Mouse (Mus musculus): ENCODE measurements around the gene Ogdhl. TPM values are rescaled to one million over a fixed set of nuclear protein-coding genes. Genes with fewer than 3 reads are reported as not detected.
A peak's percentile ranks its signal among the peaks of the same experiment; 100 is the strongest.
"Not testable (repeated sequence)": the region's sequence is repeated elsewhere in the genome, so short reads cannot be mapped to it uniquely, and the experiment has no call there.

The Ogdhl gene
- total RNA-seq (2021): under 1 TPM; 0.51 to 0.87 TPM
- long read RNA-seq, experiment 1: 0 reads
- long read RNA-seq, experiment 2: 0 reads

DNA sequence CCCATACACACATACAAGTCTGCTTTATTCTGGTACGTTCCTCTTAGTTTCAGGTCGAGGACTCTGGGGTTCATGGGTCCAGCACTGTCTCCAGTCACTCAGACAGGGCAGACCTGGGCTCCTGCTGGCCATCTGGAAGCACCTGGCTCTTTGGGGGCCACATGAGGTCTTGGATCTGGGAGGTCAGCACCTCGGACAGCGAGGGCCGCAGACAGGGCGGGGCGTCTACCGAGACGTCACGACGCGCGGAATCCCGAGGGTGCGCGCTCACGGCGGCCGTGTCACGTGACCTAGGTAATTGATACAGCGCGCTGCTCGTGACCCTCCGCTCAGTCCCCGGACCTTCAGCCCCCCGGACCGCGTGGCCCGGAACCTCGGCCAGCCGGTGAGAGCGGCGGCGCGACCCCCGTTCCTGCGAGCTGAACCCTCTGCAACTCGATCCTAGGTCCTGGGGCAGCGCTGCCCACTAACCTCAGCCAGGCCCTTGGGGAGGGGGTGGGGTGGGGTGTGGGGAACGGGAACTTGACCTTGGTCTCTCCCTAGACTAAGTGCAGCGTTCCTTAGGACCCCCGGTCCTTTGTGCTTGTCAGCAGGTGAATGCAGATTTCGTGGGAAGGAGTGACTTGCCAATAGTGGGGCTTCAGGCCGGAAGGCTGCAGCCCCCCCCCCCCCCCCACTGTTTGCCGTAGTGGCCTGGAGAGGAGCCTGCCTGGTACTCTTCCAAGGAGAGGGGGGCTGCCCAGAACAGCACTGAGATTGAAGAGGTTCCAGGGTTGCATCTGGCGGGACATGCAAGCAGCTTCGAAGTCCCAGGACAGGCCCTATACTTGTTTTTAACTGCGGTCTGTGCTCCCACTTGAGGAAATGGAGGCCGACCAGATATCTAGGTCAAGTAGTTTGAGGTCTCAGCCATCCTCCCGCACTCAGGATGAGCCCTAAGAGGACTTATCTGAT is at the start of gene Ogdhl:
TSS of gene Ogdhl (plus strand) at position 288 of the 954 bp plus-strand sequence.
- DNase-seq: peak; percentile 53

DNA sequence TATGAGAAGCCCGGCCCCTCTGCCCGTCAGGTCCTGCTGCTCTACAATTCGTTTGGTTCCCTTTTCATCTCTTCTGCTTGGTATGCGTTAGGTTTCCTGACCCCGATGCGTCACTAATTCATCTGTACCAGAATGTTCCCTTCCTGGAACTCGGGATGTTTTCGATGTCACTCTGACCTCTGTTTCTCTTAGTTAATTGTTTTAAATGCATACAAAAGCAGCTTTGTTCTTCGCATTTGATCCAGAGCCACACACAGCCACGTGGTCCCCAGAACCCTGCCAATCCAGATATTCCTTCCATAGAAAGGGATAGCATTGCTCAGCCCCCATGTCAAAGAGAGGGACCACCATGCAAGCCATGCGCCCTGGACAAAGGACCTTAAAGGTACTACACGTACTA is 20.2 kb upstream of the Ogdhl start:
- no peak for DNase-seq

DNA sequence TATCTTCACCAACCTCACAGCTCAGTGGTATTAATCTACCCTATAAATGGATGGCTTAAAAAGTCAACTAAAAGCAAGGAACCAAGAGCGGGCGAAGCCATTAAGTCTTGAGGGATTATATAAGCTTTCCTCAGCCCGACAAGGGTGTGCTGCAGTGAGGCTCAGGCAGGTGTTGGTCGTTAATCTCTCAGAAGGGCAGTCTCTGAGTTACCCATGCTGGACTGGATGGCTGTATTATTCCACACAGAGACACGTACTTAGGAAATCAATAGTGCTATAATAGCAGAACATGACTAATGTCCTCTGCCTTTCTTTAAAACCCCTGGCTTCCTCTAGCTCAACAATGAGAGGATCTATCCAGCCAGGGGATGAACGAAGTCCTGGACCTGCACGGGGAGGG is 19.4 kb upstream of the Ogdhl start:
- DNase-seq: no peak

DNA sequence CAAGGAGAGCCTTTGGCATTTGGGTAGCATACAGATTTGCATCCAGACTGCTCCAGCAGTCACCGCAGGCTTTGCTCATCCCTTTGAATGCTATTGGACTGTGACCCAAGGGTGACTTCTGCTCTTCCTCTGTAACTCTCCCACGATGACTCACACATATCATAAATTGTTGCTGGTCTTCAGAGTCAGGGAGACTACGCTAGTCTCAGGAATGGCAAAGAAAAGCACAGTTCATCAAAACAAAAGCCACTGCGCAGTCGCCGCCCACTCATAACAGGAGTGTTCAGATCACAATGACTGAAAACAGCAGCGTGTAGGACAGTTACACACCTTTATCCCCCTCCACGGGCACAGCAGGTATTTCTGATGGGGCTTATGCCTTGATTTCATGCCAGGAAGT is 16.9 kb upstream of the Ogdhl start:
- DNase-seq: no peak

DNA sequence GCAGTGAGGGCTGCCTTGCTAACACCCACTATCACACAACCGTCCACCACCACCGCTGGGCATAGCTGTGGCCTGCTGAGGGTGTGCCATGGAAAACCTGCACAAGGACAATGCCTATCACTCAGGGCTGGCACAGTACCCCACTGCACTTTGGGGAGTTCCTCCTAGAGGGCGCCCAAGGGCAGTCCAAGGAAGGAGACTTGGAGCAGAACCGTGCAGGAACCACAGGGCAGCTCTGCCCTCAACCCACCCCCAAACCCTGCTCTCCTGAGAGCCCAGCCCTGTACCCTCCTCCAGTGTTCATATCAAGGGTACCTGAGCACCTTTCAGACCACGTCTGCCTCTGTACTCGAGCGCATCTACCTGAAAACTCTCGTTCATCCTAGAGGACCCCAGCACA is 11.9 kb upstream of the Ogdhl start:
- no peak for DNase-seq

DNA sequence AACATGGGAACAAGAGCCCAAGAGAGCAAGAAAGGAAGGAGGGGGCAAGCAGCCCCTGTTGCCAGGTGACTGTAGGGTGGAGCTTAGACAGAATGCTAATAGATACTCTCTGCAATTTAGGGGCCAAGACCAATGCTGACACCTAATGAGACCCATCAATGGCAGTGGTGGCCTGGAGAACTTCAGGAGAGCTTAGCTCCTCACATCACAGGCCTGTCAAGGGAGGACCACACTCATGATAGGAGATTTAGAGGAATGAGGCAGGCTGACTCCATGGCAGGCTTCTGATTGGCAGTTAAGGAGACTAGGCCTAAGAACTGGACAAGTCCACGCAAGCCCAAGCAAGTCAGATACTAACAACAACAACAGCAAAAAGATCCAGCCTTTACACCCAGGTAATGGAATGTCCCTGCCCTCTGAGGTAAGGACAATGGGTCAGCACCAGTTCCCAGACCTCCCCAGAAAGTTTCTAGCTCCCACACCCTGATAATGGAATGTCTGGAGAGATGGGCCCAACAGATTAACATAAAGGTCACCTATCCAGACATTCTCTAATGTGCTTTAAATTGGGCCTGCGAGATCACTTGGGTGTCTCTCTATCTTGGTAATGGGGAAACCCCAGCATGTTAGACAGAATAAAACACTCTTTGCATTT is 10.3 kb upstream of the Ogdhl start:
- no peak for DNase-seq

DNA sequence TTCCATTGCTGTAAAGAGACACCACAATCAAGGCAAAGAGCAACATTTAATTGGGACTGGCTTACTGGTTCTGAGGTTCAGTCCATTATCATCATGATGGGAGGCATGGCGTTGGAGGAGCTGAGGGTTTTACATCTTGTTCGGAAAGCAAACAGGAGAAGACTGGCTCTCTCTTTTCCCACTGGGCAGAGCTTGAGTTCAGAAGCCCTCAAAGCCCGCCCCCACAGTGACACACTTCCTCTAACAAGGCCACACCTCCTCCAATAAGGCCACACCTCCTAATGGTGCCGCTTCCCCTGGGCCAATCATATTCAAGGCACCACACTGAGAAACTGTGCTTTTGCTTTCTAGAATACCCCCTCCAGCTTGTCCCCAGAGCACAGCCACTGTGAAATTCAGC is 4.0 kb upstream of the Ogdhl start:
- DNase-seq: no peak

DNA sequence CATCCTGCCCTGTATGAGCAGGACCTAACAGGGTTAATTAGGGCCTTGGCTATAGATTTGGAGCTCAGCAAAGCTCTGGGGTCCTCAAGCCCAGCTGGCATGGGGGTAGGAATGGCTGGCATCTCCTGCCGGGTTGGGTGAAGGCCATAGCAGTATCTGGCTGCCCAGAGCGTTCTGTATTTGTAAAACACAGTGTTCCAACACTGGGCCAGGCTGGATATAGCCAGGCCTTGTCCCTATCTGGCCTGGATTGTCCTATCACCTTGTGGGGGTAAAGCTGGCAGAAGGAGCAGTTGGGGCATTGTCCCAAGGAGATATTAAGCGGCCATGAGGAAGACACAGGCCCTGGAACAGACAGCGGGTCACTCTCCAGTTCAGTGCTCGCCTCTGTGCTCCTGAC is 1.4 kb downstream of the Ogdhl start:
- DNase-seq: no peak

DNA sequence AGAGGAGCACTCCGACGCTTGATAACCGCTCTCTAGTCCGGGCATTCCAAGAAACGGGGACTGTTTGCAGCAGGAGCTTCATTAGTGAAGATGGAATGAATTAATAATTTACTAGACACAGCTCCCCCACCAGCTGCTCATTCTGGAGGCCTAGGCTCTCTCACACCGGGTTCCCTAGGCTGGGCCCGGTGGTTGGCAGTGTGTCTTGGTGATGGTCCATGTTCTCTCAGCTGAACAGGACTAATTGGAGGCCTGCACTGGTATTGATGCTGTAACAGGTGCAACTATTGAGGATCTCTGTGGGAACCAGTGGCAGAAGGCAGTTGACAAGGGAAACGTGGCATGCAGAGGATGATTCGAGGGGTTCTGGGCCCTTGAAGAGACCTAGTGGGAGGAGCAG is 5.5 kb downstream of the Ogdhl start:
- no peak for DNase-seq

DNA sequence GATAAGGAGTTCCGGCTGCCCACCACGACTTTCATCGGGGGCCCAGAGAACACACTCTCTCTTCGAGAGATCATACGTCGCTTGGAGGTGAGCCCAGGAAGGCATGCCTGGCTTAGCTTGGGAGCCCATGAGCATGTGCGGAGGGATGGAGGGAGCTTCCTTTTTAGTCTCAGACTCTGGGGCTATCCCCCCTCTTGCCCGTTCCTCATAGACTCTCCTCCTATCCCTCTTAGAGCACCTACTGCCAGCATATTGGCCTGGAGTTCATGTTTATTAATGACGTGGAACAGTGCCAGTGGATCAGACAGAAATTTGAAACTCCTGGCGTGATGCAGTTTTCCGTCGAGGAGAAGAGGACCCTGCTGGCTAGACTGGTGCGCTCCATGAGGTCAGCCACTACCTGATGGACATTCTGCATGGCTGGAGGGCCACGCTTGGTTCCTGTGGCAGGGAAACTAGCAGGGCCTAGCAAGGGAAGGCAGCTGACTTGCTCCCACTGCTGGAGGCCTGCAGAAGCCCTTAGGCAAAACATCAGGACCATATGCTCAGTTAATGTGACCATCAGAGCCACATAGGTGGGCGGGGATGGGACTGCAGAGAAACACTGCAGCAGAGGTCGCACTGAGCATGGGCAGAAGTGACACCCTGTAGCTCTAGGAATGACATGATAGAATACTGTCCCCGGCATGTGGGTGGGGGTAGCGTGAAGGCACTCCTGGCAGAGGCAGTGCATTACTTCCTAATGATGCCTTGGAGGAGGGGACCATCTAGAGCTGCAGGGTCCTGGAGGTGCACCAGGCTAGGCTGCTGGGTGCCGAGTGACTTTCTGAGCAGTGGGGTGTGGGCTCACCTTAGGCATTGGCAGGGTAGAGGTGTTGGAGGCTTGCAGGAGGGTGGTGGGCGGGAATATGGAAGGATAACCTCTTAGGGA is 11.0 kb downstream of the Ogdhl start:
- DNase-seq: no peak

DNA sequence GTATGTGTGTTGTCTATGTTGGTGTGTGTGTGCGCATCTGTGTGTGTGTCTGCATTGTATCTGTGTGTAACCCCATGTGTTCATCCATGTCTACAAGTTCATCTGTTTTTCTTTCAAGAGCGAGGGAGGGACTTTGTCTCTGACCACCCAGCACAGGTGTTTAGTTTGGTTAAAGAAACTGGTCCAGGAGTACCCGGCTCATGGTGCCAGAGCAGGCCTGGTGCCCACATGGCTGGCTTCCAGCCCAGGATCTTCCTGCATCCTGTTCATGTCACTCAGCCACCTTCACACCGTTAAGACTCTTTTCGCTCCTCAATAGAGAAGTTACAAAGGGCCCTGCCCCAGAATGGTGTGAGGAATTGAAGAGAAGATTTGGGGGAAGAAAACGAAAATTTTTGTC is 14.2 kb downstream of the Ogdhl start:
- no peak for DNase-seq

DNA sequence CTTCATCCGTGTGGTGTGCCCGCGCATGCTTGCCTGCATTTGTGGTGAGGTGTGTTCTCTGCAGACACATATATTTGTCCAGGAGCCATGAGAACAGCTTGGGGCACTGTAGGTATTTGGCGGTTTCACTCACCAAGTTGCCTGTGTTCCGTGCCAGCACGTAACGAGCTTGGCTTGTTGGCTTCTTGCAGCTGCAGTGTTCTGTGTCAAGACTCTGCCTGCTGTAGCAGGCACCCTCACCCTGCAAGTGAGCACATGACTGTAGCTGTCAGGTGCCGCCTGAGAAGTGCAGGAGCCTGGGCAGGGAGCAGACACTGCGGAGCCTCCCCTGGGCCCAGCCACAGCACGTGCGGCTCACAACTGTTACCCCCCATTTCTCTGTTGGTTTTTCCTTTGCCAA is 14.7 kb downstream of the Ogdhl start:
- no peak for DNase-seq

DNA sequence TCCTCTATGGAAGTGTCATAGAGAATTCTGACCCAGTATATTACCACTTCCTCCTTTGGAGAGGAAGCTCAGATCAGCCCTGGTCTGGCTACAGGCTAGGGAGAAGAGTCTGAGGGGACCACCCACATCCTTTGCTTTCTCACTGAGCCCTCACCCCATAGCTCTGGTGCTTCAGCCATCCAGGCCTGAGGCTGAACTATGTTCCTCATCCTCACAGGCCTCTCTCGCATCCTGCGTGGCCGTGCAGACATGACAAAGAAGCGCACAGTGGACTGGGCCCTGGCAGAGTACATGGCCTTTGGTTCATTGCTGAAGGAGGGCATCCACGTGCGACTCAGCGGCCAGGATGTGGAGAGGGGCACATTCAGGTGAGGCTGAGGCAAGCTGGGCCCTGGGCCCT is 20.0 kb downstream of the Ogdhl start:
- no peak for DNase-seq

DNA sequence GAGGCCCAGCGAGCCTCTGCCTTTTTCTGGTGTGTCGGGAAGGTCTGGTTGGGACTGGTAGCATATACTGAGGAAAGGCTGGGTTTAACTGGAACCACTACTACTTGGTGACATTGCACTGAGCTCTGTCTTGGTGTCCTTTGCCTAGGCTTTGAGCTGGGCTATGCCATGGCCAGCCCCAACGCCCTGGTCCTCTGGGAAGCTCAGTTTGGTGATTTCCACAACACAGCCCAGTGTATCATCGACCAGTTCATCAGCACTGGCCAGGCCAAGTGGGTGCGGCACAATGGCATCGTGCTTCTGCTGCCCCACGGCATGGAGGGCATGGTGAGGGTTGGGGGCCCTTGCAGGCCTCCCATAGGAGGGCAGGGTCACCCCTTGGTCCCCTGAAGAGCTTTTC is 22.4 kb downstream of the Ogdhl start:
- no peak for DNase-seq

DNA sequence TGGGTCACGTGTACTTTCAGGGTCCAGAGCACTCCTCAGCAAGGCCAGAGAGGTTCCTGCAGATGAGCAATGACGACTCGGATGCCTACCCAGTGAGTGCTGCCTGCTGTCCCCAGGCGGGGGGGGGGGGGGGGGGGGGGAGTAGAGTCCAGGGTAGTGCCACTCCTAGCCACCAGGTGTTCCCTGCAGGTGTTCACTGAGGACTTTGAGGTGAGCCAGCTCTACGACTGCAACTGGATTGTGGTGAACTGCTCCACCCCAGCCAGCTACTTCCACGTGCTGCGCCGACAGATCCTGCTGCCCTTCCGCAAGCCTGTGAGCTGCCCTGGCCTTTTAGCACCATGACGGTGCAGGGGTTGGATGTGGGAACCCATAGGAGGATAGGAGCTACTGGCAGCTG is 22.9 kb downstream of the Ogdhl start:
- no peak for DNase-seq

DNA sequence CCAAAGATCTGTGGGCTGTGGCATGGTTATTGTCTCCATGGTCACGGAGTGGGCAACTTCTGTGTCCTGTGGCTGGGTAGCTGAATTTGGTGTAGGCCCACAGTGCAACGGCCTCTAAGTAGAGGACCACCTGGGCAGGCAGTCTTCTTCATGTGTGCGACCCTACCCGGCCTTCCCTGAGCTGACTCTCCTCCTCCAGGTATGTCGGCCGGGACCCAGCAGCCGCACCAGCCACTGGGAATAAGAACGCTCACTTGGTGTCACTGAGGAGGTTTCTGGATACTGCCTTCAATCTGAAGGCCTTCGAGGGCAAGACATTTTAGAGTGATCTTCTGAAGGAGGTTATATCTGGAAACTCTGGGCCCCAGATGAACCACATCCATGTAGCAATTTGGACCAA is 25.5 kb downstream of the Ogdhl start:
- no peak for DNase-seq

DNA sequence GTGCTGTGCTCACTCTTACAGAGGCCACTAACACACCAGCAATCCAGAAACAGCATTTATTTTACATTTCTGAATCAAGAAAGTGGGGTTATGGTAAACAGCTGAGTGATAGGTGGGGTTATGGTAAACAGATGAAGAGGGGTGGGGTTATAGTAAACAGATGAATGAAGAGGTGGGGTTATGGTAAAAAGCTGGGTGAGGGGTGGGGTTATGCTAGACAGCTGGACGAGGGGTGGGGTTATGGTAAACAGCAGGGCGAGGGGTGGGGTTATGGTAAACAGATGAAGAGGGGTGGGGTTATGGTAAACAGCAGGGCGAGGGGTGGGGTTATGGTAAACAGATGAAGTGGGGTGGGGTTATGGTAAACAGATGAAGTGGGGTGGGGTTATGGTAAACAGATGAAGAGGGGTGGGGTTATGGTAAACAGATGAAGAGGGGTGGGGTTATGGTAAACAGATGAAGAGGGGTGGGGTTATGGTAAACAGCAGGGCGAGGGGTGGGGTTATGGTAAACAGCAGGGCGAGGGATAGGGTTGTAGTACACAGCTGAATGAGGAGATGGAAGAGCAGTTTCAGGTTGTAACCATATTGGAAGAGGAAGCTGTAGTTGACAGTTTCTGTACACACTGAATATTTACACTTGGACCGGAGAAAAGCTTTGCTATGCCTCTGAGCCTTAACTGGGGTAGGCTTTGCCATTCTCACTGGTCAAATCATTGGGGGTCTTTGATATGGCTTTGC is 29.5 kb downstream of the Ogdhl start:
- DNase-seq: not testable (repeated sequence)

DNA sequence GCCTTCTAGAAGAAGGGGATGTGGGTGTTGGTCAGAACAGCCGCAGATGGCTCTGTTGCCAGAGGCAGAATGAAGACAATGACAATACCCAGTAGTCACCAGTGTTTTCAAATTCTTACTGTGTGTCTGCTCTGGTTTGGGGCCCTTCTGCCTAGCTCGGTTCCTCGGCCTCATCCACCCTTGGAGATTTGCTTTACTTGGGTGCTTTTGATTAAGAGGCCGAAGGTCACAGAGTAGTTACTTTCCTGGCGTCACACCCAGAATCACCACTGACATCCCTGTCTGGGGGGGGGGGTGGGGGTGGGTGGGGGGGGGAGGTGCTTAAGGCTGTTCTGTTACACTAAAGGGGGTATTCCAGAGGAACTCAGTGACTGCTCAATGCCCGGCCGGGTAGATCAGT is 42.5 kb downstream of the Ogdhl start:
- DNase-seq: no peak

DNA sequence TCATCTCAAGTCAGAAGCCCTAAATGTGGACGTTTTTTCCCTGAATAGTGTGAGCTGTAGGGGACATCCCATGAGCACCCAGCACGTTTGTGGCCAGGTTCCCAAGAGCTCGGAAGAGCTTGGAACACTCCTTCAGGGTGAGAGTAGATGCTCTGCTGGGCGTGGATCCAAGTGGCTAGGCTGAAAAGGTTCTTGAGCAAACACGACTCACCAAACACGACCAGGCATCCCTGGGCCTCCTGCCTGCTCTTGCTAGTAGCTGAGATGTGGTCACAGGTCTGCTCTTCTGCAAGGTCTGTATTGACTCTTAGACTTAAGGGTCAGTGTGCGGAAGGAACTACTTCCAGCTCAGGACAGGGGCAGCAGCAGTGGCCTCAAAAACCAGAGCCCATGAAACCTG is 47.9 kb downstream of the Ogdhl start:
- no peak for DNase-seq

DNA sequence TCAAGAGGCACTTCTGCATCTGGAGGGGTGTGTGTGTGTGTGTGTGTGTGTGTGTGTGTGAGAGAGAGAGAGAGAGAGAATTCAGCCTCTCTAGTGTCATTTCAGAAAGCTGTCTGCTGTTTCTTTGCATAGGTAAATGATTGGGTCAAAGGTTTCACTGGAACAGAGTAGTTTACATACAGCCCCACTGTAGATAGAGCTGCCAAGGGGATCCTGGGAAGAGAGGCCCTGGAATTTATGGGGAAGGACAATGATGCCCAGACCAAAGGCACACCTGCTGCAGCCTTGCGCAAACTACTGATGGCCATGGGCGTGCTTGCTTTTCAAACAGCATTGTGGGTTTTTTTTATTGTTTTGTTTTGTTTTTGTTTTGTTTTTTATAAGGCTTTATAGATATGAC is 50.7 kb downstream of the Ogdhl start:
- DNase-seq: no peak

DNA sequence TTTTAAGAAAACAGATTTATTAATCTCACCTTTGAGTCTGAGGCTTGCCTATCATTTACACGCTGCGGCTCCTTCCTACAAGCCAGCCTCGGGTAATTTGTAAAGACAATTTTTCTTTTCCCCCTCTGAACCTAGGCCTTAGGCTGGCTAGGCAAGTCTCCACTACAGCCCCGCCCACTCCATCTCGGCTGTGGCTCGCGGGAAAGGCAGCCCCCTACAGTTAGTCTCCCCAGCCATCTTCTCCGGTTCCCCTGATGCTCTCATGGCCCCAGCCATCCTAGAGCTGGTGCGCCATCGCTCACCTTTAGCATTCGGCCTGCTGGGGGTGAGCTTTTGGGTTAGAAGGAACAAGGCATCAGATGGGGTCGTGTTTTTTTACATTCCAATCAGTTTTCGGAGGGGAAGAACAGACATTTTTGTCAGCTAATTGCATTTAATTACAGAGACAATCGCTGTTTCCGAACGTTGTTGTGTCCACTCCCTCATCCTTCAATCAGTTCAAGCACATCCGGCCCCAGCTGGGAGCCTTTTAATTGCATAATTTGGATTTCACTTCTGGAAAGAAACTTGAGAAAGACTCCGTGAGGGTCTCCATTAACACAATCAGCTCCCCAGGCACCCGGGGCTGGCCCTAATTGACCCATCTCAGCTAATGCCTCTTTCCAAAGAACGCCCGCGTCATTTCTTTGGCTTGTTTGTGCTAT is 57.7 kb downstream of the Ogdhl start:
- DNase-seq: no peak
